Mouse (Mus musculus): Measurements from ENCODE around the gene Gm28374. TPM values are rescaled to one million over a fixed set of nuclear protein-coding genes. Genes with fewer than 3 reads are reported as not detected.
"Not testable (repeated sequence)": the region's sequence is repeated elsewhere in the genome, so short reads cannot be mapped to it uniquely, and the experiment has no call there.

Gm28374 gene
- polyA plus RNA-seq (2011; ENCODE audit: insufficient read length, low read depth, missing spikeins): 1.6 TPM in 1 of 2 replicates, not detected in the other

DNA sequence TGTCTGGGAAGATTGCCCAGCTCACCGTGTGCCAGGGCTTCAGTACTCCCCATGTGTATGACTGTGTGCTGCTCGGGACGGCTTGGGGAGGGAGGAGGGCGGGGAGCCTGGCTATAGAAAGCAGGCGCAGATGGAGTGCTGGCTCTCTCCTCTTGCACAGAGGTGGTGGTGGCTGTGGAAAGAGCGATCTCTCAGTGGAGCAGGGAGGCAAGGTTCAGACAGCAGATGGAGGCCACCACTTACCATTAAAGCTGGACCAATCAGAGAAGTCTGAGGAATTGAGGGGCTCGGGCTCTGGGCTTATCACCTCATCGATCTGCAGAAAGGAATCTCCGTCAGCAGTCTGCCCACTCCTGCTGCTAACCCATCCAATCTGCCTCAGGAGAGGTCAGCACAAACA, at the start of gene Gm28374:
Gm28374 (minus strand) TSS at position 101 of the 400 bp plus-strand sequence.
- Histone ChIP-seq H3K4me3 (ENCODE audit: insufficient read depth, low read length) (no peak within 1 kb of the TSS), H3K4me1 (ENCODE audit: control insufficient read depth, insufficient read depth, low read length) (peaks cover 4% of the 10 kb centered on the region; the same call in 1 of the 2 replicates)
- TF ChIP-seq POLR2A (IDR thresholded peaks at IDR 0.05; ENCODE audit: low read depth, low read length): no peak
- no peak for TF ChIP-seq CTCF (IDR thresholded peaks at IDR 0.05; ENCODE audit: borderline replicate concordance, insufficient read depth, low read length)

DNA sequence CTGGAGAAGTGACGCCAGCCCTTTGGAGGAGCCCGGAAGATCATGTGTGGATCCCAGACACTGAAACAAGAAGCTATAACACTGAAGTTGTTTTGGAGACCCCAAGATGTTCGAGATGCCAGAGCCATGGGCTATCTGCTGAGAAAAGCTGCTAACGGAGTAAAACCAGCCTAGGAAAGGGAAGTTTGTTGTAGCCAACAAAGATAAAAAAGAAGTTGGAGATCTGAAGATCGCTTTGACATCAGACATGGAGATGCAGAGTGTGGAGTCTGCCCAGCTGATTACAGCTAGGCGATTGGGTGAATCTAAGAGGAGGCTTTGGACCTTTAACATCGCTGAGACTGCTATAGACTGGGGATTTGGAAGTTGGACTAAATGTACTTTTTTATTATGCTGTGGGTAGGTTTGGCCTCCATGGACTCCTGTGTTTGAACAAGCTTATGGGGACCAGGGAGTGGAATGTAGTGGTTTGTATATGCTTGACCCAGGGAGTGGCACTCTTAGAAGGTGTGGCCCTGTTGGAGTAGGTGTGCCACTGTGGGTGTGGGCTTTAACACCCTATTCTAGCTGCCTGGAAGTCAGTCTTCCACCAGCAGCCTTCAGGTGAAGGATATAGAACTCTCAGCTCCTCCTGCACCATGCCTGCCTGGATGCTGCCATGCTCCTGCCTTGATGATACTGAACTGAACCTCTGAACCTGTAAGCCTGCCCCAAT, 48.5 kb upstream of the Gm28374 start:
- H3K27ac ChIP-seq (ENCODE audit: insufficient read depth, low read length); H3K4me1 ChIP-seq (ENCODE audit: control insufficient read depth, insufficient read depth, low read length); H3K4me3 ChIP-seq (ENCODE audit: insufficient read depth, low read length): not testable (repeated sequence)

More for the DNA sequence above, at the start of gene Gm28374:
- no peak within 1 kb of the TSS for H3K27ac ChIP-seq (ENCODE audit: insufficient read depth, low read length)

DNA sequence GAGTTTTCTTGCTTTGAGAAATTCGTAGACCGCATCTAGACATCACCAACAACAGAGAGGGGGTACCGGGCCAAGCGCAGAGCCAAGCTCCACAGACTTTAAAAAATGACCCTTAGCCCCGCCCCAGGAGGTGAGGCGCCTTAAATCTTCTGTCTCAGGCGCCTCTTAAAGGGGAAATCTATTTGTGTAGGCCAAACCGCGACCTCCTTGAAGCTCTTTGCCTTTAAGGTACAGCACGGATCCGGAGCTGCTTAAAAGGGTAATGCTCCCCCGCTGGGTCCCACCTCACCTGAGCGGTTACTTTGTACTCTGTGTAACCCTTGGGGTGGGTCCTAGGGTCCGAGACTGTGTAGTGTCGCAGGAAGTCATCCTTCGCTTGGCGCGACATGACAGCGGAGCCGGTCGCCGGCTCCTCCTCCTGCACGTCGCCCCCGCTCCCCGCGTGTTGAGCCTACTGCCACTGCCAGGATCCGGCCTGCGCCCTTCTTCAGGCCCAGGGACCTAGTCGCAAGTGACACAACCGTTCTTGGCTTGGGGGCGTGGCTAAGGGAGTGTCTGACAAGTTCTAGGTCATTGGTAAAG, 45.8 kb upstream of the Gm28374 start, which contains the start of gene Snx15:
Snx15 (minus strand) TSS at position 545 of the 582 bp plus-strand sequence.
- Histone ChIP-seq H3K27ac (ENCODE audit: insufficient read depth, low read length) (peak within 1 kb of the TSS; percentile 72), H3K4me1 (ENCODE audit: control insufficient read depth, insufficient read depth, low read length) (no peaks in the 10 kb centered on the region), H3K4me3 (ENCODE audit: insufficient read depth, low read length) (peak within 1 kb of the TSS; percentile 61)
- TF ChIP-seq POLR2A (IDR thresholded peaks at IDR 0.05; ENCODE audit: low read depth, low read length) (peak; percentile 72), CTCF (IDR thresholded peaks at IDR 0.05; ENCODE audit: borderline replicate concordance, insufficient read depth, low read length) (no peak)

DNA sequence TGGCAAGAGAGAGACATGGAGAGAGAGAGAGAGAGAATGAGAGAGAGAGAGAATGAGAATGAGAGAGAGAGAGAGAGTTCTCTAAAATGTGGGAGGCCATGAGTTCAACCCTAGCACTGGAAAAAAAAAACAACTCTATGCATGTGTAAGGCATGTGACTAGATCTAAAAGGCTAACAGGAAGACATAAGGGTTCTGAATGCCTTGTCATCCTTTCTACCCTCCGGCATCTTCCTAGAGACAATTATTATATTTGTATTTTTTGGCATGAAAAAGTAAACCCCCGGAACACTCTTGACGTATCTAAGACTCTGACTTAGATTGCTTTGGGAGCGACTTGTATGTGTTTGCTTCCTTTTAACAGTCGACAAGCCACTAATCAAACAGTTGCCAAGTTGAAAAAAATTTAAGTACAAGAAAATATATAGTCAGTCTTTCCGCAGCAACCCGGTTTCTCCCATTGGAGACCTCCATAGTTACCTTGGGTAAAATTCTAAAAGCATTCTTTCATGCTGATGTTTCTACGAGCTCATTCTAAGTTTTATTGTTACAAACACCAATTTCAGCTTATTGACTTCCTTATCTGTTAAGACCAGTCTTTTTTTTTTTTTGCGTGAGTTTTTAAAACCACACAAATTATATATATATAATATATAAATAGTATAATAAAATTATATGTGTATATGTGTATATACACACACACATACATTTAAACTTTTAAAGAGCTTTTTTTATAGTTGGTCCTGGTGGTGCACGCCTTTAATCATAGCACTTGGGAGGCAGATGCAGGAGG, 44.9 kb upstream of the Gm28374 start:
- Histone ChIP-seq H3K4me3 (ENCODE audit: insufficient read depth, low read length) (peak overlapping the region; percentile 61), H3K27ac (ENCODE audit: insufficient read depth, low read length) (peak overlapping the region; percentile 54), H3K4me1 (ENCODE audit: control insufficient read depth, insufficient read depth, low read length) (no peaks in the 10 kb centered on the region)
- TF ChIP-seq POLR2A (IDR thresholded peaks at IDR 0.05; ENCODE audit: low read depth, low read length) (no peak), CTCF (IDR thresholded peaks at IDR 0.05; ENCODE audit: borderline replicate concordance, insufficient read depth, low read length) (no peak)

DNA sequence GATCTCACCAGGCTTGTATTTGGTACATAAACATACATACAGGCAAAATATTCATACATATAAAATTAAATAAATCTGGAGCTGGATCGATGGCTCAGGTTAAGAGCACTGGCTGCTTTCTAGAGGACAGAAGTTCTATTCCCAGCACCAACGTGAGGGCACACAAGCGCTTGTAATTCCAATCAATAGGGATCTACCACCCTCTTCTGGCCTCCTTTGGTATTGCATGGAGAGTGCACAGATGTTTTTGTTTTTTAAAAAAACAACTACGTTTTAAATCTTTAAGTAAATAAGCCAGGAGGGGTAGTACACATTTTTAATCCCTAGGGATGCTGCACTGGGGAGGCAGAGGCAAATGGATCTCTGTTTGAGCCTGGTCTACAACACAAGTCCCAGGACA, 44.2 kb upstream of the Gm28374 start:
- Histone ChIP-seq H3K27ac (ENCODE audit: insufficient read depth, low read length) (no peak overlapping the region), H3K4me3 (ENCODE audit: insufficient read depth, low read length) (no peak overlapping the region), H3K4me1 (ENCODE audit: control insufficient read depth, insufficient read depth, low read length) (no peaks in the 10 kb centered on the region)
- TF ChIP-seq POLR2A (IDR thresholded peaks at IDR 0.05; ENCODE audit: low read depth, low read length) (no peak), CTCF (IDR thresholded peaks at IDR 0.05; ENCODE audit: borderline replicate concordance, insufficient read depth, low read length) (no peak)

DNA sequence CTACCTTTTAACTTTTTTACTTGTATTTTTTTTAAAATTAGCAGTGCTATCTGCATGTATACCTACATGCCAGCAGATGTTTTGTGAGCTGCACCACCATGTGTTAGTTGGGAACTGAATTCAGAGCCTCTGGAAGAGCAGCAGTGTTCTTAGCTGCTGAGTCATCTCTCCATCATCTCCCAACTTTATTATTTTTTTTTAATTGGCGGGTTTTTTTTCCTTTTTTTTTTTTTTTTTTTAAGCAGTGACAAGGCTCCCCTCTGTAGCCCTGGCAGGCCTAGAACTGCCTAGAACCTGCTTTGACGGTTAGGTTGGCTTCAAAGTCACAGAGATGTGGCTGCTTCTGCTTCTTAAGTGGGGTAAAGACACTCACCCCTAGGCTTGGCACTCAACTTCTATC, 42.8 kb upstream of the Gm28374 start:
- no peak overlapping the region for H3K4me3 ChIP-seq (ENCODE audit: insufficient read depth, low read length)
- TF ChIP-seq CTCF (IDR thresholded peaks at IDR 0.05; ENCODE audit: borderline replicate concordance, insufficient read depth, low read length) (no peak), POLR2A (IDR thresholded peaks at IDR 0.05; ENCODE audit: low read depth, low read length) (no peak)
- no peaks in the 10 kb centered on the region for H3K4me1 ChIP-seq (ENCODE audit: control insufficient read depth, insufficient read depth, low read length)
- H3K27ac ChIP-seq (ENCODE audit: insufficient read depth, low read length): peak overlapping the region; percentile 59; the same call in 1 of the 2 replicates

DNA sequence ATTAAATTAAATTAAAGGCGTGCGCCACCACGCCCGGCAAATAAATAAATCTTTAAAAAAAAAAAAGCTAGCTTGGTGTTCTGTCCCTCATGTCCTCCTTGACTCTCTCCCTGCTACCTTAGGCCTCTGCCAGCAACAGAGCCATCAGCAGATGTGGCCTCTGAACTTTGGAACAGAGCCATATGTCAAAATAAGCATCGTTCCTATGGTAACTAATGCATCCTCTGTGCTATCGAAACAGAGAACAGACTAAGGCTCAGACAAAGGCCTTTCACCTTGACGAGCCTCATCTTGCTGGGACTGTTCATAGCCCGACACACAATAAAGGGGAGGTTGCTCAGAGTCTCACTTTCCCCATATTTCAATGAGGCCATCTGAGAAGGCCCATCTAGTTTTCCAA, 41.3 kb upstream of the Gm28374 start:
- H3K4me3 ChIP-seq (ENCODE audit: insufficient read depth, low read length): no peak overlapping the region
- TF ChIP-seq CTCF (IDR thresholded peaks at IDR 0.05; ENCODE audit: borderline replicate concordance, insufficient read depth, low read length) (no peak), POLR2A (IDR thresholded peaks at IDR 0.05; ENCODE audit: low read depth, low read length) (no peak)
- H3K4me1 ChIP-seq (ENCODE audit: control insufficient read depth, insufficient read depth, low read length): no peaks in the 10 kb centered on the region
- H3K27ac ChIP-seq (ENCODE audit: insufficient read depth, low read length): no peak overlapping the region

DNA sequence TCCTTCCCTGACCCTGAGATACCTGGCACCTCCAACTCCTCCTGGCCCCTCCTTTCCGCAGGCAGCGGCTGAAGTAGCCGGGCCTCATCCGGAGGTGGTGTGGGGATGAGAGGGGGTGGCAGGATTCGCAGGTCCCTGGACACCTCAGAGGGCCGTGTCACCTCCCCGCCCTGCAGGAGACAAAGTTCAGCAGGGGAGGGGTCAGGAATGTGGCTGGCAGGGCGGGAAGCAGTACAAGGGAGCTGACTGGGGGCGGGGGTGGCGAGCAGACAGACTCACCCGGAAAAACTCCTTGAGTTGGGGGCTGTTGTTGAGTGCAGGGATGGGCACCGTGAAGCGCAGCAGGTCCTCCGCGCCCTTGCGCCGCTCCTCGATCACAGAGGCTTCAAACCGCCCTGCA, 39.7 kb upstream of the Gm28374 start:
- Histone ChIP-seq H3K27ac (ENCODE audit: insufficient read depth, low read length) (no peak overlapping the region), H3K4me3 (ENCODE audit: insufficient read depth, low read length) (no peak overlapping the region), H3K4me1 (ENCODE audit: control insufficient read depth, insufficient read depth, low read length) (no peaks in the 10 kb centered on the region)
- TF ChIP-seq POLR2A (IDR thresholded peaks at IDR 0.05; ENCODE audit: low read depth, low read length) (no peak), CTCF (IDR thresholded peaks at IDR 0.05; ENCODE audit: borderline replicate concordance, insufficient read depth, low read length) (no peak)

DNA sequence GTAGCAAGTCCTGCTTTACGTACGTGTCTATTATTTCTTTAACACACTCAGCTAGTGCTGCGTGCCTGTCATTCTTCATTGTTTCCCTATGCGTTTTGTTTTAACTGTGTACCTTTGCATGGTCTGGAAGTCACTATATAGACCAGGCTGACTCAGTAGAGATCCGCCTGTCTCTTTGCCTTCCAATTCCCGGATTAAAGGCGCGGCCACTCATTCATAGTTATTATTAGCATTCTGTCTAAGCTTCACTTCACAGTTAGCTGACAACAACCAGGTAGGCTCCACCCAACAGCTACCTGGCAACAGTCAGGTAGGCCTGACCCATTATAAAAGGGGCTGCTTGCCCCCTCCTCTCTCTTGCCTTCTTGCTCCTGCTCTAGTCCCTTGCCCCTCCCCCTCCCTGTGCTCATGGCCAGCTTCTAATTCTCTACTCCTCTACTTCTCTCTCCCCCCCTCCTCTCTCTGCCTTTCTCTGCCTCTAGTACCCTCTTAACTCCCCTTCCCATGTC, 36.7 kb upstream of the Gm28374 start:
- Histone ChIP-seq H3K27ac (ENCODE audit: insufficient read depth, low read length) (peak overlapping the region; percentile 99), H3K4me3 (ENCODE audit: insufficient read depth, low read length) (peak overlapping the region; percentile 51), H3K4me1 (ENCODE audit: control insufficient read depth, insufficient read depth, low read length) (no peaks in the 10 kb centered on the region)
- TF ChIP-seq POLR2A (IDR thresholded peaks at IDR 0.05; ENCODE audit: low read depth, low read length) (peak; percentile 62; the same call in 1 of the 2 replicates), CTCF (IDR thresholded peaks at IDR 0.05; ENCODE audit: borderline replicate concordance, insufficient read depth, low read length) (no peak)
